Mouse (Mus musculus) myocyte (in vitro differentiated cells): Measurements from ENCODE around the gene Plxna1.

Experiments used
- CEBPB ChIP-seq: IDR thresholded peaks from 2 replicates; pipeline ENCODE4 v1.6.1; 2011; ENCODE audit warnings: mild to moderate bottlenecking, moderate library complexity; ENCODE audit not compliant: poor library complexity, insufficient read depth, severe bottlenecking
- MYOG ChIP-seq, 3 experiments: IDR thresholded peaks; one replicate each; pipeline ENCODE4 v1.6.1; 2011; ENCODE audit warnings: control low read depth in 2 of 3, low read depth in 2 of 3, mild to moderate bottlenecking in 2 of 3; ENCODE audit not compliant: insufficient read length in 2 of 3, control insufficient read depth in 1 of 3, insufficient read depth in 1 of 3
- POLR2A ChIP-seq: IDR thresholded peaks from one replicate; pipeline ENCODE4 v1.6.1; 2011; ENCODE audit warnings: low read depth, mild to moderate bottlenecking, control low read depth, moderate library complexity; ENCODE audit not compliant: insufficient read length

DNA sequence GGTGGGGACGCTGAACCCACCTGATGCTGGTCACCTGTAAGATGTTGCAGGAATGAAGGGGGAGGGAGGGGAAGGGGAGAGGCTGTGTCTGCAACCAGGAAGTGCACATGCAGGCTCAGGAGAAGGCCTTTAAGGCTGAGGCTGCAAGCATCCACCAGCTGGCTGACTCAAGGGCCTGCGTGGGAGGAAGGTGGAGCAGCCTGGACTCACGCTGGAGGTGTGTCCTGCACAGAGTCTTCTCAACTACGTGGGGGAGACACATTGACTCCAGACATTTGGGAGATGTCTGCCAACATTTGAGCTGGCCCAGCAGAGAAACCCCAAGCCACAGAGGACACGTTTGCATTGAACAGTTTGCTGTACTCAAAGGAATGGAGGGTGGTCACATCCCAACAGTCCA lies 79.8 kb downstream of the Plxna1 start:
- TF ChIP-seq POLR2A (no peak), CEBPB (no peak), MYOG (IDR thresholded peaks at IDR 0.05; ENCODE audit: control insufficient read depth in 1 of 3, insufficient read depth in 1 of 3, insufficient read length in 2 of 3, low read depth in 2 of 3) (no peak)
